Mouse (Mus musculus) layer of hippocampus, adult 6 months (tissue): ENCODE results near the gene Med17. TPM values are rescaled to one million over a fixed set of nuclear protein-coding genes. Genes with fewer than 3 reads are reported as not detected.

Experiments
- long read RNA-seq, 2 experiments: library from polyadenylated mRNA; unstranded; transcript quantifications; one replicate each; pipeline ENCODE4 v2.0.0; 2019 to 2020
- microRNA-seq: library from miRNA; unstranded; fragments of <30 nt; microRNA quantifications from one replicate; pipeline ENCODE4 v1.2.0, GENCODE M21; 2020
- polyA plus RNA-seq: library from polyadenylated mRNA; unstranded; fragments of <200 nt; fragmentation: Nextera tagmentation; gene quantifications from 2 replicates; pipeline ENCODE4 v1.2.3, GENCODE M21; 2021

Gene Med17
- 19.4 and 19.8 TPM in 2 replicates for polyA plus RNA-seq
- long read RNA-seq, experiment 1, transcript Med17-201 (12 exons, 3,964 nt), result major isoform, 33 of 42 reads
- long read RNA-seq, experiment 1, partial matches to known transcripts, result 4 of 42 reads
- long read RNA-seq, experiment 1, other reads (novel, unspliced or antisense), result 5 of 42 reads
- long read RNA-seq, experiment 2, transcript Med17-201 (12 exons, 3,964 nt), result major isoform, 137 of 177 reads
- long read RNA-seq, experiment 2, partial matches to known transcripts, result 8 of 177 reads
- long read RNA-seq, experiment 2, other reads (novel, unspliced or antisense), result 32 of 177 reads

GRCm38 (mm10) chr9:15279649-15280490, at the start of gene Med17:
Gene Med17, minus strand, starts transcription at chr9:15279931.

GRCm38 (mm10) chr9:15306398-15307119, 26.8 kb upstream of the Med17 start, which contains the start of gene 4931406C07Rik:
Gene 4931406C07Rik, minus strand, starts transcription at chr9:15306448.

GRCm38 (mm10) chr9:15305503-15306397, 26.0 kb upstream of the Med17 start, which contains the start of gene Taf1d:
Gene Taf1d, plus strand, starts transcription at chr9:15306214.

GRCm38 (mm10) chr9:15239042-15239925, 40.4 kb downstream of the Med17 start, which contains the start of gene Vstm5:
Gene Vstm5, plus strand, starts transcription at chr9:15239045.

Small RNA genes within 50 kb of the gene (microRNA-seq; reads per million reads assigned to microRNA genes)
- gene Gm49349 (not detected), gene mmu-mir-7650 (not detected)

Other genes with a start within 250 kb of the Med17 start
- gene Panx1, start 234.5 kb downstream of the Med17 start, polyA plus RNA-seq, result 30.9 and 36.3 TPM in 2 replicates
- not detected in 2 replicates for gene Hephl1, start 167.8 kb downstream of the Med17 start, polyA plus RNA-seq
- 7.7 and 10.2 TPM in 2 replicates for gene Vstm5, start 40.9 kb downstream of the Med17 start, polyA plus RNA-seq
- gene Taf1d, start 26.3 kb upstream of the Med17 start, polyA plus RNA-seq, result 15.1 and 17.5 TPM in 2 replicates
- gene 4931406C07Rik, start 26.5 kb upstream of the Med17 start, polyA plus RNA-seq, result 3.2 and 3.5 TPM in 2 replicates
- gene Cep295, start 77.9 kb upstream of the Med17 start, polyA plus RNA-seq, result 2.3 and 2.6 TPM in 2 replicates
- 0.31 and 0.54 TPM in 2 replicates for gene Smco4, start 213.5 kb upstream of the Med17 start, polyA plus RNA-seq